Mouse (Mus musculus) E14TG2a.4 (cell line): ENCODE results near the gene Rnf212b.

Experiments
- CTCF ChIP-seq: conservative IDR thresholded peaks from 2 replicates; pipeline ENCODE4 v1.5.1; 2014; ENCODE audit warnings: low read length
- NANOG ChIP-seq: IDR thresholded peaks from 2 replicates; pipeline ENCODE4 v1.6.1; 2014; ENCODE audit warnings: borderline replicate concordance, low read length, mixed read lengths
- POU5F1 ChIP-seq: IDR thresholded peaks from 2 replicates; pipeline ENCODE4 v1.6.1; 2014; ENCODE audit warnings: low read length, borderline replicate concordance

GRCm38 (mm10) chr14:54876539-54877047 lies 62.7 kb downstream of the Rnf212b start:
- no peak for TF ChIP-seq CTCF
- TF ChIP-seq NANOG, result no peak
- TF ChIP-seq POU5F1, result no peak
